Mouse (Mus musculus): ENCODE data around the gene BC024978. TPM values are rescaled to one million over a fixed set of nuclear protein-coding genes. Genes with fewer than 3 reads are reported as not detected.
A peak's percentile ranks its signal among the peaks of the same experiment; 100 is the strongest.

BC024978 gene
- polyA plus RNA-seq, 1 experiment from 2014 or later, result 13.2 TPM

GRCm38 (mm10) chr7:27164112-27164947 is 31.3 kb upstream of the BC024978 start:
- no peaks in the 10 kb centered on the region for H3K27me3 ChIP-seq
- DNase-seq (ENCODE audit: low read depth, low spot score) (no peak), ATAC-seq (no peak)
- no peak for TF ChIP-seq CTCF (IDR thresholded peaks at IDR 0.05)
- ChIA-PET POLR2A (no interaction called here), CTCF (no interaction called here)
- in situ Hi-C loops (cut with MboI; ENCODE audit: low pct_unique_long_range_greater_than_20kb), result no loop called here

GRCm38 (mm10) chr7:27165007-27165655 is 30.4 kb upstream of the BC024978 start:
- ATAC-seq (no peak), DNase-seq (ENCODE audit: low read depth, low spot score) (no peak)
- no peak for TF ChIP-seq CTCF (IDR thresholded peaks at IDR 0.05)
- H3K27me3 ChIP-seq, result no peaks in the 10 kb centered on the region
- in situ Hi-C loops (cut with MboI; ENCODE audit: low pct_unique_long_range_greater_than_20kb), result no loop called here
- ChIA-PET CTCF (interaction anchor here (0.7 kb wide), 1 partner anchor 13 kb away, joined by 3 read pairs; no protein-coding TSS in a partner anchor), POLR2A (no interaction called here)

GRCm38 (mm10) chr7:27165696-27166095 is 29.9 kb upstream of the BC024978 start:
- no peak for ATAC-seq
- CTCF ChIA-PET, result interaction anchor here (0.7 kb wide), 1 partner anchor 12 kb away, joined by 3 read pairs; no protein-coding TSS in a partner anchor

GRCm38 (mm10) chr7:27166229-27166613 is 29.4 kb upstream of the BC024978 start:
- CTCF ChIA-PET, result no interaction called here

More at GRCm38 (mm10) chr7:27165696-27166095, 29.9 kb upstream of the BC024978 start:
- DNase-seq (ENCODE audit: low read depth, low spot score), result no peak
- in situ Hi-C loops (cut with MboI; ENCODE audit: low pct_unique_long_range_greater_than_20kb), result no loop called here
- no peaks in the 10 kb centered on the region for H3K27me3 ChIP-seq
- TF ChIP-seq CTCF (IDR thresholded peaks at IDR 0.05), result no peak
- POLR2A ChIA-PET, result no interaction called here

GRCm38 (mm10) chr7:27166614-27167474 is 28.7 kb upstream of the BC024978 start, which contains the start of gene Egln2:
Egln2 (minus strand) TSS chr7:27166802.
- ATAC-seq (peak; percentile 65), DNase-seq (ENCODE audit: low read depth, low spot score) (peak; percentile 71)
- ChIA-PET POLR2A (interaction anchor here (1.3 to 1.7 kb wide), 2 partner anchors 13 to 58 kb away, joined by 5 to 6 read pairs; no protein-coding TSS in a partner anchor), CTCF (interaction anchor here (0.8 kb wide), 1 partner anchor 16 kb away, joined by 3 read pairs; no protein-coding TSS in a partner anchor)
- TF ChIP-seq CTCF (IDR thresholded peaks at IDR 0.05), result no peak
- in situ Hi-C loops (cut with MboI; ENCODE audit: low pct_unique_long_range_greater_than_20kb), result no loop called here
- H3K27me3 ChIP-seq, result no peaks in the 10 kb centered on the region

More at GRCm38 (mm10) chr7:27166229-27166613, 29.4 kb upstream of the BC024978 start:
- DNase-seq (ENCODE audit: low read depth, low spot score), result no peak
- peak; percentile 44 for ATAC-seq
- no peaks in the 10 kb centered on the region for H3K27me3 ChIP-seq
- in situ Hi-C loops (cut with MboI; ENCODE audit: low pct_unique_long_range_greater_than_20kb), result no loop called here
- POLR2A ChIA-PET, result interaction anchor here (1.3 to 1.7 kb wide), 2 partner anchors 13 to 59 kb away, joined by 5 to 6 read pairs; no protein-coding TSS in a partner anchor
- TF ChIP-seq CTCF (IDR thresholded peaks at IDR 0.05), result no peak

GRCm38 (mm10) chr7:27167475-27168094 is 28.0 kb upstream of the BC024978 start:
- H3K27me3 ChIP-seq, result no peaks in the 10 kb centered on the region
- ChIA-PET POLR2A (interaction anchor here (1.3 to 1.7 kb wide), 2 partner anchors 12 to 58 kb away, joined by 5 to 6 read pairs; no protein-coding TSS in a partner anchor), CTCF (interaction anchor here (0.8 kb wide), 1 partner anchor 17 kb away, joined by 3 read pairs; no protein-coding TSS in a partner anchor)
- no peak for TF ChIP-seq CTCF (IDR thresholded peaks at IDR 0.05)
- ATAC-seq (no peak), DNase-seq (ENCODE audit: low read depth, low spot score) (no peak)
- in situ Hi-C loops (cut with MboI; ENCODE audit: low pct_unique_long_range_greater_than_20kb), result no loop called here

GRCm38 (mm10) chr7:27168371-27168770 is 27.2 kb upstream of the BC024978 start:
- in situ Hi-C loops (cut with MboI; ENCODE audit: low pct_unique_long_range_greater_than_20kb), result no loop called here
- ATAC-seq (no peak), DNase-seq (ENCODE audit: low read depth, low spot score) (no peak)
- H3K27me3 ChIP-seq, result no peaks in the 10 kb centered on the region
- no peak for TF ChIP-seq CTCF (IDR thresholded peaks at IDR 0.05)
- CTCF ChIA-PET, result interaction anchor here (0.8 kb wide), 1 partner anchor 26 kb away, joined by 3 read pairs; no protein-coding TSS in a partner anchor
- POLR2A ChIA-PET, result no interaction called here

- in situ Hi-C loops (cut with MboI; ENCODE audit: low pct_unique_long_range_greater_than_20kb), result no loop called here
- ATAC-seq (no peak), DNase-seq (ENCODE audit: low read depth, low spot score) (no peak)
- H3K27me3 ChIP-seq, result no peaks in the 10 kb centered on the region
- CTCF ChIA-PET, result no interaction called here
- POLR2A ChIA-PET, result no interaction called here
- TF ChIP-seq CTCF (IDR thresholded peaks at IDR 0.05), result no peak
Measured at GRCm38 (mm10) chr7:27170981-27171380, 24.6 kb upstream of the BC024978 start.

- ATAC-seq (no peak), DNase-seq (ENCODE audit: low read depth, low spot score) (no peak)
- H3K27me3 ChIP-seq, result no peaks in the 10 kb centered on the region
- no peak for TF ChIP-seq CTCF (IDR thresholded peaks at IDR 0.05)
- ChIA-PET CTCF (no interaction called here), POLR2A (no interaction called here)
- in situ Hi-C loops (cut with MboI; ENCODE audit: low pct_unique_long_range_greater_than_20kb), result no loop called here
Measured at GRCm38 (mm10) chr7:27174496-27174895, 21.1 kb upstream of the BC024978 start.

All from Patski (cell line).